Mouse (Mus musculus) thymus, postnatal 10 days (tissue): Measurements from ENCODE around the gene Foxb1.

Experiments
- DNase-seq, 2 experiments: peaks; one replicate each; pipeline ENCODE4 v3.0.0; 2021; ENCODE audit warnings: low spot score in 2 of 2

Gene Foxb1

GRCm38 (mm10) chr9:69757254-69757653 is 3.5 kb downstream of the Foxb1 start:
- DNase-seq, result peak; percentile 76 to 84

GRCm38 (mm10) chr9:69756456-69756855 is 4.3 kb downstream of the Foxb1 start:
- DNase-seq, result no peak

- no peak for DNase-seq
Measured at GRCm38 (mm10) chr9:69756041-69756440, 4.7 kb downstream of the Foxb1 start.

GRCm38 (mm10) chr9:69755157-69755556 is 5.6 kb downstream of the Foxb1 start:
- no peak for DNase-seq

- no peak for DNase-seq
Measured at GRCm38 (mm10) chr9:69754712-69755111, 6.0 kb downstream of the Foxb1 start.

GRCm38 (mm10) chr9:69754291-69754690 is 6.4 kb downstream of the Foxb1 start:
- no peak for DNase-seq

- no peak for DNase-seq
Measured at GRCm38 (mm10) chr9:69747971-69748370, 12.8 kb downstream of the Foxb1 start.

- peak in 1 of 2 experiments; percentile 11 for DNase-seq
Measured at GRCm38 (mm10) chr9:69728736-69729135, 32.0 kb downstream of the Foxb1 start.

- no peak for DNase-seq
Measured at GRCm38 (mm10) chr9:69718431-69718830, 42.3 kb downstream of the Foxb1 start.

- no peak for DNase-seq
Measured at GRCm38 (mm10) chr9:69716364-69716763, 44.4 kb downstream of the Foxb1 start.

GRCm38 (mm10) chr9:69715445-69715844 is 45.3 kb downstream of the Foxb1 start:
- no peak for DNase-seq

- DNase-seq, result no peak
Measured at GRCm38 (mm10) chr9:69714346-69714745, 46.4 kb downstream of the Foxb1 start.

- no peak for DNase-seq
Measured at GRCm38 (mm10) chr9:69713577-69714327, 47.0 kb downstream of the Foxb1 start.

- no peak for DNase-seq
Measured at GRCm38 (mm10) chr9:69712714-69713525, 47.8 kb downstream of the Foxb1 start.
